Mouse (Mus musculus): Measurements from ENCODE around the gene Prr3.
A peak's percentile ranks its signal among the peaks of the same experiment; 100 is the strongest.
"Not testable (repeated sequence)": the region's sequence is repeated elsewhere in the genome, so short reads cannot be mapped to it uniquely, and the experiment has no call there.

Gene Prr3

DNA sequence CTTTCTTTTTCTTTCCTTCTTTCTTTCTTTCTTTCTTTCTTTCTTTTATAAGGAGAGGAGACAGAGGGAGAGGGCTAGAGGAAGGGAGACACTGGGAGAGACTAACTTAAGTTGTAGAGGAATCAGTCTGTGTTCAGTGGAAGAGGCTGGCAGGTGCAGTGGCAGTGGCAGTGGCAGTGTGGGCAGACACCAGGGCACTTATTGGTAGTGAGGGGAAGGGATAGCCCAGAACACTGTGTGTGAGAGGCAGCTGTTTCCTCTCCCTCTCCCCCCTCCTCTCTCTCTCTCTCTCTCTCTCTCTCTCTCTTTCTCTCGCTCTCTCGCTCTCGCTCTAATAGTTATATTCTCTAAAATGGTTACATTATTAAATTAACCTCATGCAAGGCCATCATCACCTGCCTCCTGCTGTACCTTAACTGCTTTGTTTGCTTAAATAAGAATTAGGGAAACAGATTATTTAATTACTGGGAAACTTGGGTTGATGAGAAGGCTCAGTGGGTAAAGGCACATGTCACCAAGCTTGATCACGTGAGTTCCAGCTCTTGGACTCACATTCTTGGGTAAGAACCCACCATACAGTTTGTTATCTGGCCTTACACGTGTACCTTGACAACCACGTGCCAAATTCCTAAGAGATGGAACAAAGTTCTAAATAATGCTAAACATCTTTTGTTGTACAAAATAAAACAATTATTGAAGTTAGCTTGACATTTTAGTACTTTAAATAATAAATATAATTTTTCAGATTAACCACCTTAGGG lies 18.7 kb upstream of the Prr3 start:
- DNase-seq: no peak

DNA sequence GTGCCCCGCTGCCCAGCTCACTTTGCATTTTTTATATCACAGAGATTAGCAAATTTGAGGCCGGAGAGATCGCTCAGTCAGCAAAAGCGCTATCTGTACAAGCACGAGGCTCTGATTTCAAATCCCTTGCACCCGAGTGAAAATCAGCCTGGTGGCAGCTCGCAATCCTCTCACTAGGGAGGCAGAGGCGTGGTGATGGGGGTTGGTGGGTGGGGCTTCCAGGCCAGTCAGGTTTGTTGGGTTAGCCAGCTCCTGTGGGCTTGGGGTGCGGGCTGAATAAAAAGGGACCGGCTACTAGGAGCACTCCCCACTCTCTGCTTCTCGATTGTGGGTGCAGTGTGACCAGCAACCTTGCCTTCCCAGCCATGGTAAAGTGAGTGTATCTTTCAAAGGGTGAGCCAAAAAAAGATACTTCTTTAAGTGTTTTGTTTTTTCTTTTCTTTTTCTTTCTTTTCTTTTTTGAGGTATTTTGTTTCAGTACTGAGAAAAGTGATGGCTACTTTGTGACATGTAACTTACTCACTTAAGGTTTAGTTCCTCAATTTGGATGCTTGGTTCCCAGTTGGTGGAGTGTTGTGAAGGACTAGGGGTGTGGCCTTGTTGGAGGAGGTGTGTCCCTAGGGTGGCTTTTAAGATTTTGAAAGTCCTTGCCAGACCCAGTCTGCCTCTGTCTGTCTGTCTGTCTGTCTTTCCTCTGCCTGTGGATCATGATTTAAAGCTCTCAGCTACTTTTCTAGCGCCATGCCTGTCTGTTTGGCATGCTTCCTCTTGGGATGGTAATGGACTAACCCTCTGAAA lies 17.9 kb upstream of the Prr3 start:
- DNase-seq: no peak

DNA sequence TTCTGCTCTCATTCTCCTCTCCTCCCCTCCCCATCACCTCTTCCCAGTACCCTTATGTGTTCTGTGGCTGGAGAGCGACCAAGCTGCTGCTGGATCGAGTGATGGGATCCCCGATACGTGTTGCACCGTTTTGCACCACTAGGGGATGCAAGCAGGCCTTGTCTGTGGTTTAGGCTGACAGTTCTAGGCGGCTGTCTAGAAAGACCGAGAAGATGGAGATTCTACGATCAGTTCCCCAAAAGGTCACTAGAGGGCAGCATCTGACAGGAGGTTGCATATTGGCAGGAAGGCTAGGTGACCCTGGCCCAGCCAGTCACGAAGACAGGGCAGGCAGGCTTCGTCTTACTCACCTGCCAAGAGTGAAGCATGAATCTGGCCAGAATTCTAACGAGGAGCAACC lies 16.9 kb upstream of the Prr3 start:
- peak; percentile 98 to 99 for DNase-seq

DNA sequence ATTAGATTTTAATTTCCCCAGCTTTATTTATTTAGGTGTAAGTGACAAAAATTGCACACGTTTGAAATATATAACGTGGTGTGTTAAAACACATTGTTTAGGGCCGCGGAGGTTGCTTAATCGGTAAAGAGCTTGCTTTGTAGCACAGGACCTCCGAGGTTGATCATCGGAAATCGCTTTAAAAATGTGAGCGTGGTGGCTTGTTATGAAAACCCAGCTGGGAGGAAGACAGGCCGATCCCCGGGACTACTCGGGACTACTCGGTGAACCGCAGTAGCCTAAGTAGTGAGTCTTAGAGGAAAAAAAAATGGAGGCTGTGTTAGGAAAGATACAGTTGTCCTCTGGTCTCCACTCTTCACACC lies 14.8 kb upstream of the Prr3 start:
- no peak for DNase-seq

DNA sequence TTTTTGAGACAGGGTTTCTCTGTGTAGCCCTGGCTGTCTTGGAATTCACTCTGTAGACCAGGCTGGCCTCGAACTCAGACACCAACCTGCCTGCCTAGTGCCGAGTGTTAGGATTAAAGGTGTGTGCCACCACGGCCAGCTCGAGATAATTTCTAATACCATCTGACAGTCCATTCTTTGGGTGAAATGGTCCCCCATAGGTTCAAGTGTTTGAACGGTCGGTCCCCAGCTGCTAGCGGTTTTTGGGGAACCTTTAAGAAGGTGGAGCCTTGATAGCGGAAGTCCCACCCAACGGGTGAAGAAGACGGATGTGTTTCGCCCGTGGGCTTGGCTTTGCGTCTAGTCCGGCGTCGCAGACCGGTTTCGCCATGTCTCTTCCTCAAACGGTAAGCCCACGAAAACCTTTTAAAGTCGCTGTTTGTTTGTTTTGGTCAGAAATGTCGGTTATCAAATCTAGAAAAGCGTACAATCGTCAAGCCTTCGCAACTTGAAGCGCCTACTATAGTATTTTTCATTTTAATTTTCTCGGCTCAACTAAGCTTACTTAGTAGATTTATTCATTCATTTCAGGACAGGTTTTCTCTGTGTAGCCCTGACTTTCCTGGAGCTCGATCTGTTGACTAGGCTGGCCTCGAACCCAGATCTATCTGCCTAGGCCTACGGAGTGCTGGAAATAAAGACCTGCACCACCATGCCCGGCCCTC lies 14.3 kb upstream of the Prr3 start:
- DNase-seq: peak; percentile 86

DNA sequence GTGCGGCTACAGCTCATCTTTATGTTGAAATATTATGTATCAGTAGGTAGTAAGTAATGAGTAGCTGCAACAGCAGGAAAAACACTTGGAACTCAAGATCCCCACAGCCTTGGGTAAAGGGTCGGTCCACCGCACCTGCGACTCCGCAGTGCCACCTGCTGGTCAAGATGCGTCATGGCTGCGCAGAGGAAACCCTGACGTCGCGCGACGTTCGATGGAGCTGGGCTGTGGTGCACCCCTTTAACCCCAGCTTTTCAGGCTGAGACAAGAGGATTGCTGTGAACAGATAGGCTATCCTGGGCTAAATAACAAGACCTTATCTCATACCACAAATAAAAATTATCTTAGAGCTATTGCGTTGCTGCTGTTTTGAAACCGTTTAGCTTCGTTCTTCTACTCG lies 13.6 kb upstream of the Prr3 start:
- peak; percentile 89 to 90 for DNase-seq

DNA sequence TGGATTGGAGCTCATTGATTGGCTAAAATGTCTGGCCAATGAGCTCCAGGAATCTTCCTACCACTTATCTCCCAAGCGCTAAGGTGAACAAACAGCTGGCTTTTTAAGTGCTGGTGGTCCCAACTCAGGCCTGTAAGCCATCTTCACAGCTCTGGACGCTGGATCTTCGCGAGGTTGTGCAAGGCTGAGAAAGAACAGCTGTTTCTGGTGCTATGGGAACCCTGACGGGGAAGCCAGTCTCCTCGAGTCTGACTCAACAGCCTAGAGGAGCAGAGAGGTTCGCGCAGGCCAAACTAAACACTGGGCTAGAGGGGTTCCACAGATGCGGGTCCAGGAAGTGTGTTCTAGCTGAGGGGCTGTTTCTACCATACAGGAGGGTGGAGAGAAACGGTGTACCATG lies 11.7 kb upstream of the Prr3 start:
- no peak for DNase-seq

DNA sequence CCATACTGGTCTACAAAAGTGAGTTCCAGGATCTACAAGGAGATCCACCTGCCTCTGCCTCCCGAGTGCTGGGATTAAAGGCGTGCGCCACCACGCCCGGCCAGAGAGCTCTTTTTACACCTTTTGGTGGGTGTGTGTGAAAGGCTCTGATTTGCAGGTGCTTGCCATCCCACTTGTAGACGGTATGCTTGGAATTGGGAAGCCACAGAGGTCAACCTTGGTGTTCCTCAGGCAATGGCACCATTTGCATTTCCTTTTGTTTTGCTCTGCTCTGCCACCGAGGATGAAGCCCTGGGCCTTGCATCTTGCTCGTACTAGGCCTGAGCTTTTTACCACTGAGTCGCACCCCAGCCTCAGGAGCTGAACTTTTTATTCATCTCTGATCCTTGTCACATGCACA lies 1.7 kb upstream of the Prr3 start:
- no peak for DNase-seq

DNA sequence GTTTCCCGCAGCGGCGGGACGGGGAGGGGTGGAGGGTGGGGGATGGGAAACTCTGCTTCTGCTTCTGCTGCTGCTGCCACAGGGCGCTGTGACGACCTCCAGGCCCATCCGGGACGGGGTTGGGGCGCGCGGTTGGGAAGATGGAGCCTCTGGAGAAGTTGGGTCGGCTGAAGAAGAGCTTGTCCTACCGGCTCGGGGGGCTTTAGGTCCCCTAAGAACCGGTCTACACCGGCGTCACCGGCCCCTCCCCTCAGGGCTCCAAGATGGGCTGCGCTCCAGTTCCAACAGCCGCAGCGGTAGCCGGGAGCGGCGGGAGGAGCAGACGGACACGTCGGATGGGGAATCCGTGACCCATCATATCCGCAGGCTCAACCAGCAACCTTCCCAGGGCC lies 323 bp upstream of the Prr3 start:
- DNase-seq: peak; percentile 79 to 84

DNA sequence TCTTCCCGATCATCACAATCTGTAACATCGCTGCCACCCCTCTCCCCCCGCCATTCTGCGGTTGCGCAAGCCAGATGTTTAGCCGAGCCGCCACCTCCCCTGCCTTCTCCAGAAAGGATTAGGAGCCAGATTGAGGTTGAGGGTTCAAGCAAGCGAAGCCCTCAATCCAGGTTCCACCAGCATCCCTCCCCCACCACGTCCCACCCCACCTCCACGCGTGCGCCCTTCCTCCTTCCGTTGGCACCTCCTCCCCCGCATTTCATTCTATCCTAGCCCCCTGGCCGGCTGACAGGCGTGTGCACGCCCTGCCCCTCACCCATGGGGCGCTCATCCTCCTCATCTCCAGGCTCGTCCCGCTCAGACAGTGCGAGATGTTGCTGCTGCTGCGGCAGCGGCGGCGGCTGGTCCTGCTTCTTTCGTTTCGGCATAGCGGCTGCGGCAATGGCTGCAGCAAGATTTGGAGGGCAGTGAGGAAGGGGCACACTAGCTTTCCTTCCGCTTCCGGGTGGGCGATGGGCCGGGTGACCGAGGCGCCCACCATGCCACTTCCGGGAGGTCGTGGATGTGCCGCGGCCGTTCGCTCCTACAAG lies 1.1 kb downstream of the Prr3 start:
- peak; percentile 94 for DNase-seq

DNA sequence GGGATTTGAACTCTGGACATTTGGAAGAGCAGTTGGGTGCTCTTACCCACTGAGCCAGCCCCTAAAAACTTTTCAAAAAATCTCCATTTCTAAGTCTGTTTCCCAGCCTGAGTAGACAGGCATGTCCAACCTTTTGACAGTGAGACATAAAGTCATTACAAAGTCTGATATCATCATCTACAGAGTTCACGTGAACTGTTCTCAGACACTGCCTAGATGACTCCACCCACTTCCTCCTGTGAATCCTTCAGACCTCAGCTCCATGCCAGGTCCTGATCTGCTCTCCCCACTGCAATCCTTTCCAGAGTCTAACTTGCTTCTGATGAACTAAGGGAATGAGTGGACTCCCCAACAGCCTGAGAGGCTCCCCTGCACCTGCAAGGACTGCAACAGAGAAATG lies 7.9 kb downstream of the Prr3 start:
- no peak for DNase-seq

DNA sequence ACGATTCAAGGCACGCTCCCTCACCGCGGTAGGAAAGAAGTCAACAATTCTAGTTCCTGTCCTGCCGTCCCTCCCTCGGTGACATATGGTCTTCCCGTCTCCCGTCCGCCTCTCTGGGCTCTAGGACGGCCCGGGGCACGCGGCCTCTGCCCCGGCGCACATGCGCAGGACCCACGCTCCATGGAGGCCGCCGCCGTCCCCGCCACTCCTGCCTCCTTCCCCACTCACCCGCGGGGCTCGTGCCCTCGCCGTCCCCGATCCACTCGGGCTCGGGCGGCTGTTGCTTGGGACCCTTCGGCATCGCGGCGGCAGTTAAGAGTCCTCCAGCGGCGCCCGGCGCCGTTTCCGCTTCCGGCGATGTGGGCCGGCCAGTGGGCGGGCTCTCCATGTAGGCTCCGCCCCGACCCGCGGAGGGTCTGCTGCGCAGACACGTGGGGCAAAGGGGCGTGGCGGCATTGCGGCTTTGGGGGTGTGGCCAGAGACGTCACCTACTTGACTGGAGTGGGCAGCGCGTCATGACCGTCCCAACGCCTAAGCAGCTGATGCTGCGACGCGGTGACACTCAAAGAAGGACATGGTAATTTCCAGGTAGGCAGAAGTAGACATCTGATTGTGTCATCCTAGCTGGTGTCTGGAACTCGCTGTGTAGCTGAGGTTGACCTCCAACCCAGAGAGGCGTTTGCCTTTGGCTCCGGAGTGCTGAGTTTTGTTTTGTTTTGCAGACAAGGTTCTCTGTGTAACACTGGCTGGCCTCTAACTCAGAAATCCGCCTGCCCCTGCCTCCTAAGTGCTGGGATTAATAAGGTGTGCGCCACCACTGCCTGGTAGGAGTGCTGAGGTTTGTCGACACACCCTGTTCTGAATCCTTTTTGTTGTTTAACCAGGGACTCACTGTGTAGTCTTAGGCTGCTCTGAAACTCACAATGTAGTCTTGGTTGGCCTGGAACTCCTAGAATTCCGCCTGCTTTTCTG lies 10.3 kb downstream of the Prr3 start, which contains the start of gene Abcf1:
Abcf1 (minus strand) TSS at position 344 of the 972 bp plus-strand sequence.
- peak; percentile 100 for DNase-seq

DNA sequence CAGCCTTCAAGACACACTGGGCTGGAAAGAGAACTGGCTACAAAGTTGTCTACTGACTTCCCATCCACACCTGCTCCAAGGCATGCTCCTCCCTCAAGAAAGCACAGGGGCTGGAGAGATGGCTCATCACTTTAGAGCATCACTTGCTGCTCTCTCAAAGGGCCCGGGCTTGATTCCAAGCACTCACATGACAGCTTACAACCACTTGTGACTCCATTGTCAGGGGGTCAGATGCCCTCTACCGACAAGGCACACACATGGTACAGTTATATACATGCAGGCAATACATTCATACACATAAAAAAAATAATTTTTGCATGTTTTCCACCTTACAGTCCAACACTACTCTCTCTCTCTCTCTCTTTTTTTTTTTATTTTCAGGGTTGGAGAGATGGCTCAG lies 12.4 kb downstream of the Prr3 start:
- DNase-seq: no peak

DNA sequence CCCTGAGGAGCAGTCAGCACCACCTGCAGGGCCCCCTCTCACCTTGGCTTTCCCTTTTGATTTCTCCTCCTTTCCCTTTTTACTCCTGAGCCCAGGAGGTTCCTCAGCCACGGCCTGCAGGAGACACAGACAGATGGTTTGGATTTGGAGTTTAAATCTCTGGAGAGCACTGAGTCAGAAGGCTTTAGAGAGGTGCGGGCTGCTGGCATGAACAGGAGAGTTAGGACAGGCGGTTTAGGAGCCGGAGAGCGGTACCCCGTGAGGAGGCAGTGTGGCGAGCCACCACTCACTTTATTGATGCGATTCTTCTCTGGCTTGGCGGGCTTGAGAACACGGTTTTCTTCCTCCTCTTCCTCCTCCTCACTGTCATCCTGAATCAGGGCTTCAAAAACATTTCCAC lies 16.8 kb downstream of the Prr3 start:
- DNase-seq: no peak

DNA sequence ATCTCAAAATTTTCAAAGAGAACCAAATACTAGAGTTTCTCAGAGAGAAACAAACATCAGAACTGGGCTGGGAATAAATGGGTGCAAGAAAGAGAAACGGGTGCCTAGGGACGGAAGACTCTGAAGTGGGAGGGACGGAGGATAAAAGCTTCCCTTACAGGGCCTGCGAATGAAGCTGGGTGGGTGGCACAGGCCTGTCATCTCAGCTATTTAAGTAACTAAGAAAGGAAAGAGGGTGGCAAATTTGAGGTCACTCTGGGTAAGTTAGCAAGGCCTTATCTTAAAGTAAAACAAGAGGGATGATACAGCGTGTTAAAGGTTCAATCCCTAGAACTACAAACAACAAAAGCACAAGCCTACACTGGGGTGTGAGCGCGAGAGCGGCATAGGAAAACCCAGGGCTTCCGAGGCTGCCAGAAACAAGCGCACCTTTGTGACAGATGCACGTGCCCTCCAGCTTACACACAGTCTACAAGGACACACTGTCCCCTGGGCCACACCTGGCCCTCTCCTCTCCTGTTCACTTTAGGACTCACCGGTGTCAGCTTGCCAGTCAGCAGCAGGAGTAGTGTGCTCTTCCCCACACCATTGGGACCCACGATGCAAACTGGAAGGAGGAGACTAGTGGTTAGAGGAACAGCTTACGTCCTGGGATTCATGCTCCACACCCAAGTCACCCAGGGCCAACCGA lies 21.4 kb downstream of the Prr3 start:
- no peak for DNase-seq

DNA sequence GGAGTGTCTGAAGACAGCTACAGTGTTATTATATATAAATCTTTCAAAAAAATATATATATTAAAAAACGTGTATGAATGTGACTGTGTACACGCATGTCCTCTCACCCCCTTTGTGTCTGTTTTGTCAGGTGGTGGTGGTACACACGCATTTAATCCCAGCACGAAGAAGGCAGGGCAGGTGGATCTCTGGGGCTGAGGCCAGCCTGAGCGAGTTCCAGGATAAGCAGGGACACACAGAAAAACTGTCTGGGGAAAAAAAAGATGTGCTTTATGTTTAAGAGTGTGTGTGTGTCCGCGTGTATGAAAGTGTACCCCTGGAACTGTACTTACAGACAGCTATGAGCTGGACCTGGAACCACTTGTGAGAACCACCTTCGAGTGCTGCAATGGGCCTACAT lies 25.4 kb downstream of the Prr3 start:
- DNase-seq: no peak

DNA sequence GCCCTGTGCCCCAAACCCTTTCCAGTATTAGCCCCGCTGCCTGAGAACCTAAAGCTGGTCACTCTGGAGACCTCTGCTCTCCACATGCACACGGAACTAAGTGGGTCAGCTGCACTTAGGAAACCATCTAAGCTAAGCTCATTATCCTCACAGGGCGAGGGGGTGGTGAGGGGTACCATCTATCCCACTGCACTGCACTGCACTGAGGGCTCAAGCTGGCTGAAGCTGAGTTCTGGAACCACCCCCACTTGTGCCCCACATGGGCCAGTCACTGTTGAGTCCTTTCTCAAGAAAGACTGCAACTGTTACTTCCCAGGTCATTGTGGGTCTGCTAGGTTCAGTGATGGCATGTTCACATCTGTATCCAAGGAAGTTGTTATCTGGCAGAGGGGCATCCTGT lies 27.5 kb downstream of the Prr3 start:
- not testable (repeated sequence) for DNase-seq

DNA sequence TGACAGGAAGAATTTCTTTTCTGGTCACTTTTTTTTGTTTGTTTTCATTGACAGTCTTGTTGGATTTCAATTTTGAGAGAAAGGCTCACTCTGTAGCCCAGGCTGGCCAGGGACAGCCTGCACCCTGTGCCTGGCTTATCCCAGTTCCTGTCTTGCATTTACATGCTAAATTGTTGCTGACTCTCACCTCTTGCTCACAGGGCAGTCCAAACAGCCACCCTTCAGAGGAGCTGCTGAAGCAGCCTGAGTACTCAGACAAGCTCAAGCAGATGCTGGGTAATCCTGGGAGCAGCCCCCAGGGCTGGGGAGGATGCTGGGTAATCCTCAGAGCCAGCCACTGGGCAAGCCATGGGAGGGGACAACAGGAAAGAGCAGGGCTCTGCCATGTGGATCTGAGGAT lies 29.1 kb downstream of the Prr3 start:
- DNase-seq: not testable (repeated sequence)

DNA sequence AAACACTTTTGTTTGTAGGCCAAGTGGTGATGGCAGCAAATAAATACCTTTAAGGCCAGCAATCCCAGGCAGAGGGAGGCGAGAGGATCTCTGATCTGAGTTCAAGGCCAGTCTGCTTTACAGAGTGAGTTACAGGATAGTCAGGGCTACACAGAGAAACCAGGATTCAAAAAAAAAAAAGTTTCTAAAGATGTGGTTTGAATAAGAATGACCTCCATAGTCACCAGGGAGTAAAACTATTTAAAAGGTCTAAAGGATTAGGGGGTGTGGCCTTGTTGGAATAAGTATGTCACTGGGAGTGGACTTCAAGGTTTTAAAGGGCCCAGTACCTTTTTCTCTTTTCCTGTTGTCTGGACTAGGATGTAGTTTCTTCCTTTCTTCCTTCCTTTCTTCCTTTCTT lies 40.1 kb downstream of the Prr3 start:
- no peak for DNase-seq

DNA sequence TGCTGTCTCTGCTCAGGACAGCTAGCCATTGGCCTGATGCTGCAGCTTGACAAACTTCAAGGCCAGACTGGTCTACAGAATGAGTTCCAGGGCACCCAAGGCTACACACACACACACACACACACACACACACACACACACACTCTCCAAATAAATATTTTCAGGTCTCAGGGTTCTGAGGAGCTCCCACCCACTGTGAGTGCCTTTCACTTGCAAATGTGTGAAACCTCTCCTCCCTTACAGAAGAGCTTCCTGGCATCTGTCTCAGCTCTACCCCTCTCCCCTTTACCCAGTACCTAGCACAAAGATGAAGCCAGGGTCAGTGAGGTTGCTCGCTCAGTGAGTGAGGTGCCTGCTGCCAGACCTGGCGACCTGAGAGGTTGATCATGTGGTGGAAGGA lies 40.9 kb downstream of the Prr3 start:
- DNase-seq: no peak

DNA sequence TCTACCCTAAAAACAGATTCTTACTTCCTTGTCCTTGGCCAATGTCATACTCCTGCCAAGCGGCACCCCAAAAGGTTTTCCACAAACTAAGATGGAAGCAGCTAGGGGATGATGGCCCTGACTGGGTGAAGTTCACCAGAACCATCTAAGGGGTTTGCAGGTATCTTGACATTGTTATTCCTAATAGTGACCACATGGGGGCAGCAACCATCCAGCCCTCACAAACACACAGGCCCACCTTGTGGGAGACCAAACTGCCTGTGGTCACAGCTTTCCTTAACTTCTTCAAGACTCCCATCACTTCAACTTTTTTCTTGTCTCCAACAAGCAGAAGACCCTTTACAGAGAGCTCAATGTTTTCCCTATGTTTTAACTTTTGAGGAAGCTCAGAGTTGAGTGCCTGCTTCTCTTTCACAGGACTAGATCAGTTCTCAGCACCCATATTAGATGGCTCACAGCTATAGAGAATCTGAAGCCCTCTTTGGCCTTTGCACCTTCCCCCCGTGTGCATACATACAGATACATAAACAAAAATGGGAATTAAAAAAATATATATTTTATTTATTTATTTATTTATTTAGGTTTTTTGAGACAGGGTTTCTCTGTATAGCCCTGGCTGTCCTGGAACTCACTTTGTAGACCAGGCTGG lies 42.2 kb downstream of the Prr3 start:
- peak; percentile 65 to 70 for DNase-seq

All from cerebellum, postnatal 10 days (tissue).